Mouse (Mus musculus) limb, embryonic 14.5 days (tissue): ENCODE measurements around the gene Fstl4. TPM values are rescaled to one million over a fixed set of nuclear protein-coding genes. Genes with fewer than 3 reads are reported as not detected.

ENCODE experiments used
- ATAC-seq: fragments of 200-750 bp; cut with Nextera tagmentation; 2 replicates; pipeline ENCODE4 v1.8.0; 2017; ENCODE audit warnings: low read depth, moderate number of reproducible peaks, moderate TSS enrichment; ENCODE audit not compliant: low FRiP score
- DNase-seq: peaks from one replicate; pipeline ENCODE4 v3.0.0-alpha.2; 2015; ENCODE audit warnings: low spot score
- H3K27ac ChIP-seq: fragments of 300-500 bp; sonication (generic); replicated peaks from 2 replicates; pipeline ENCODE4 v1.5.1; 2014; ENCODE audit warnings: low read depth, mild to moderate bottlenecking, low read length, moderate library complexity, mixed read lengths
- H3K27me3 ChIP-seq: fragments of 300-500 bp; sonication (generic); 2 replicates; pipeline ENCODE4 v1.6.1; 2014; ENCODE audit warnings: low read length, mixed read lengths; ENCODE audit not compliant: control insufficient read depth, insufficient read depth
- H3K36me3 ChIP-seq: fragments of 300-500 bp; sonication (generic); 2 replicates; pipeline ENCODE4 v1.6.1; 2014; ENCODE audit warnings: mild to moderate bottlenecking, low read length, moderate library complexity, mixed read lengths; ENCODE audit not compliant: control insufficient read depth, insufficient read depth
- H3K4me1 ChIP-seq: fragments of 300-500 bp; sonication (generic); 2 replicates; pipeline ENCODE4 v1.6.1; 2014; ENCODE audit warnings: antibody characterized with exemption, low read length, mixed read lengths; ENCODE audit not compliant: control insufficient read depth, insufficient read depth
- H3K4me2 ChIP-seq: fragments of 300-500 bp; sonication (generic); replicated peaks from 2 replicates; pipeline ENCODE4 v1.6.1; 2014; ENCODE audit warnings: low read depth, mild to moderate bottlenecking, low read length, moderate library complexity; ENCODE audit not compliant: severe bottlenecking
- H3K4me3 ChIP-seq: fragments of 300-500 bp; sonication (generic); replicated peaks from 2 replicates; pipeline ENCODE4 v1.5.1; 2014; ENCODE audit warnings: low read length
- H3K9ac ChIP-seq: fragments of 300-500 bp; sonication (generic); 2 replicates; pipeline ENCODE4 v1.6.1; 2014; ENCODE audit warnings: mild to moderate bottlenecking, low read depth, low read length, moderate library complexity; ENCODE audit not compliant: severe bottlenecking
- H3K9me3 ChIP-seq: fragments of 300-500 bp; sonication (generic); 2 replicates; pipeline ENCODE4 v1.6.1; 2016; ENCODE audit warnings: low read length; ENCODE audit not compliant: control insufficient read depth
- POLR2A ChIP-seq: fragments of 200-500 bp; IDR thresholded peaks from 2 replicates; pipeline ENCODE4 v1.8.0; 2012; ENCODE audit warnings: inconsistent platforms, mild to moderate bottlenecking, moderate library complexity, borderline replicate concordance; ENCODE audit not compliant: insufficient read depth, insufficient read length; ENCODE audit errors: extremely low read depth
- WGBS: fragments of 180-500 bp; shearing (Covaris S2); extraction: QIAGEN DNeasy Blood & Tissue Kit; methylation state at CpG from one replicate; pipeline ENCODE4 v1.1.7; 2014; 5-methylcytosine and 5-hydroxymethylcytosine counted together
- polyA plus RNA-seq, 2 experiments: library from polyadenylated mRNA; depleted of rRNA in 1 of 2; stranded (reverse) in 1 of 2; unstranded in 1 of 2; fragments of >200 nt; fragmentation: Nextera tagmentation in 1 of 2; extraction: Ambion mirVana in 1 of 2; gene quantifications; 2 replicates each; pipeline versions ENCODE4 v1.2.1 to v1.2.3; 2012 to 2014

Fstl4 gene
- polyA plus RNA-seq, 2 experiments = 0.97 to 2.3 TPM

GRCm38 (mm10) chr11:52744593-52745450, 19.6 kb upstream of the Fstl4 start:
- Histone ChIP-seq H3K27ac (no peak overlapping the region), H3K9ac (no peak overlapping the region), H3K9me3 (no peaks in the 10 kb centered on the region), H3K27me3 (no peaks in the 10 kb centered on the region), H3K4me1 (no peaks in the 10 kb centered on the region), H3K36me3 (no peaks in the 10 kb centered on the region), H3K4me3 (no peak overlapping the region), H3K4me2 (no peak overlapping the region)
- ATAC-seq (no peak), DNase-seq (no peak)
- no peak for TF ChIP-seq POLR2A
- 65% methylated on average over 9 of the region's 9 CpGs for WGBS

GRCm38 (mm10) chr11:52747206-52747605, 17.2 kb upstream of the Fstl4 start:
- H3K4me2 ChIP-seq = no peak overlapping the region
- H3K27me3 ChIP-seq = no peaks in the 10 kb centered on the region
- DNase-seq (no peak), ATAC-seq (no peak)
- 78% methylated on average over 7 of the region's 7 CpGs for WGBS
- no peak overlapping the region for H3K27ac ChIP-seq
- H3K9ac ChIP-seq = no peak overlapping the region
- no peaks in the 10 kb centered on the region for H3K36me3 ChIP-seq
- no peak overlapping the region for H3K4me3 ChIP-seq
- H3K9me3 ChIP-seq = no peaks in the 10 kb centered on the region
- no peak for TF ChIP-seq POLR2A
- no peaks in the 10 kb centered on the region for H3K4me1 ChIP-seq

DNA sequence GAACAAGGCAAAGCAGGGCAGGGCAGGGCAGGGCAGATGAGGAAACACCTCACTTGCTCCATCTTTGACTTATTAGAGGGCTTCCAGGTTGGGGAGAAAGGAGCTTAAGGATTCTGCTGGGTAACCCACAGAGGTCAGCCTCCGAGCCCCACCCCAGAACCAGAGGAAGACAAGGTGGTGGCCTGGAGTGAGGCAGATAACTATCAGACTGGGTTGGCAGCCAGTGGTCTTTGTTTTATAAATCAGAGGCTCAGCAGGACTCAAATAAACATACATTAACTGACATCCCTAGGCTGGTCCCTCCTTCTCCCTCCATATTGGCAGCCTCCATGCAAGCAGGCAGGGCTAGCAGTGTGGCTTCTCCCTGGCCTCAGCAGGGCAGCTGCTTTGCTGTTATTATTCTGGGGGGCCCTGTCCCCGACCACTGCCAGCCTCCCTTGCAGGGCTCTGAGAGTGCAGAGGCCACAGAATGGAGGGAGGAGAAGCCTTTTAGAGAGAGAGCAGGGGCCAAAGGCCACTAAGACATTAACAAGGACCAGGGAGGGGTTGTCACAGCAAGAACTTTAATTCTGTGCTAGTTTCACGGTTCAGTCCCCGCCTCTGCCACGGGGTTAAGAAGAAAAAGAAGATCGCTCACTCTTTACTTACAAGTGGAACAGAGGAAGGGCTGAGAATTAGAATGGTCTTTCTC, 16.5 kb upstream of the Fstl4 start:
- H3K27ac ChIP-seq = no peak overlapping the region
- no peaks in the 10 kb centered on the region for H3K27me3 ChIP-seq
- no peak for TF ChIP-seq POLR2A
- H3K4me1 ChIP-seq = no peaks in the 10 kb centered on the region
- no peak overlapping the region for H3K4me3 ChIP-seq
- no peak for ATAC-seq
- no peaks in the 10 kb centered on the region for H3K9me3 ChIP-seq
- H3K36me3 ChIP-seq = no peaks in the 10 kb centered on the region
- no peak overlapping the region for H3K9ac ChIP-seq
- 26% methylated on average over 6 of the region's 6 CpGs for WGBS
- no peak for DNase-seq
- no peak overlapping the region for H3K4me2 ChIP-seq

DNA sequence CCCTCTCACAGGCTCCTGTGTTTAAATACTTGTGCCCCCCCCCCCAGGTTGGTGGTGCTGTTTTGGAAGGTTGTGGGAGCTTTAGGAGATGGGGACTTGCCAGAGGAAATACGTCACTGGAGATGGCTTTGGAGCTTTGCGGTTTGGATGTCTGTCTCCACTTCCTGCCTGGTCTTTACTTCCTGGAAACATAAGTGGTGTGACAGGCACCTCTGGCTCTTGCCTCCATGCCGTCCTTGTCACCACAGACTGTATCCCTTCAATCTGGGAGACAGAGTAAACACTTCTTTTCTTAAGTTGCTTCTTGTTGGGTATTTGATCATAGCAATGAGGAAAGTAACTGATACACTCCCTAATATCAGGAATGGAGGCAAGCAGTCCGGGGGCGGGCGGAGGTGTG, 14.4 kb upstream of the Fstl4 start:
- 87% methylated on average over 6 of the region's 6 CpGs for WGBS
- Histone ChIP-seq H3K27ac (no peak overlapping the region), H3K4me1 (no peaks in the 10 kb centered on the region), H3K4me2 (no peak overlapping the region), H3K9ac (no peak overlapping the region), H3K4me3 (no peak overlapping the region), H3K36me3 (no peaks in the 10 kb centered on the region), H3K9me3 (no peaks in the 10 kb centered on the region), H3K27me3 (no peaks in the 10 kb centered on the region)
- ATAC-seq (no peak), DNase-seq (no peak)
- no peak for TF ChIP-seq POLR2A

- TF ChIP-seq POLR2A = no peak
- Histone ChIP-seq H3K4me3 (no peak overlapping the region), H3K36me3 (no peaks in the 10 kb centered on the region), H3K27ac (no peak overlapping the region), H3K27me3 (no peaks in the 10 kb centered on the region), H3K9me3 (no peaks in the 10 kb centered on the region), H3K9ac (no peak overlapping the region), H3K4me2 (no peak overlapping the region), H3K4me1 (no peaks in the 10 kb centered on the region)
- WGBS = 89% methylated on average over 12 of the region's 12 CpGs
- no peak for ATAC-seq
- DNase-seq = no peak
These were observed 11.9 kb upstream of the Fstl4 start for GRCm38 (mm10) chr11:52752524-52752923.
